Mouse (Mus musculus): ENCODE results near the gene Evc.

Gene Evc

DNA sequence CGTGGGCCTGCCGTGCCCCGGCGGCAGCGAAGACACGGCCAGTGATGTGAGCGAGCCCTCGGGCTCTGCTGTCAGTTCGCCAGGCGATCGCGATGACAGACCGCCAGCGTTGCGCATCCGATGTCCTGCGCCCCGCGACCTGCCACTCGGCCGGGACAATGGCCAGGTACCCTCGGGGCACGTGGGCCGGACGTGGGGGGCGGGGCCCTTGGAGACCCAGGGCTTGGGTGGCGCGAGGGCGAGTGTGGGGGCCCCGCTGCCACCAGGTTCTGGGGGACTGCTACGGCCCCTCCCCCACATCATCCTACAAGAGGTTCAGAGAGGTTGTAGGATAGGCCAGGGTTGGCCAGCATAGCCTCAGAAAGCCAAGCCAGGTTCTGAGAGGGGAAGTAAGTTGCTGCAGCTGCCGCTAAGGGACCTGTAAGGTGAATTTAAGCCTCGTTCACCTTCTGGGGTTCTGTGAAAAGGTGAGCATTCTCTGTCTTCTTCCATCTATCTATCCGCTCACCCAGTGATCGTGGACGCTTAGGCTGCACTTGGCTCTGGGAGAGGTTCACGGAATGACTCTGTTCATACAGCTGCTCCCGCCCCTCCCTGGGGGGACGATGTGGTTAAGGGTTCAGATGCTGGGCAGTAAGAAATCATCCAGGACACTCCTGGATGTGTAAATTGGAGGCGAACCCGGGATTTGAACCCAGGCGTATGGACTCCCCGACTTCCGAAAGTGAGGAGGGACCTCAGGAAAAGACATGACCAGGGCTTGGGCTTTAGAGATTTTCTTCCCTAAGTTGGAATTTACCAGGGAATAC lies 94.1 kb downstream of the Evc start:
- no peak for DNase-seq (ENCODE audit: low spot score in 2 of 2)

DNA sequence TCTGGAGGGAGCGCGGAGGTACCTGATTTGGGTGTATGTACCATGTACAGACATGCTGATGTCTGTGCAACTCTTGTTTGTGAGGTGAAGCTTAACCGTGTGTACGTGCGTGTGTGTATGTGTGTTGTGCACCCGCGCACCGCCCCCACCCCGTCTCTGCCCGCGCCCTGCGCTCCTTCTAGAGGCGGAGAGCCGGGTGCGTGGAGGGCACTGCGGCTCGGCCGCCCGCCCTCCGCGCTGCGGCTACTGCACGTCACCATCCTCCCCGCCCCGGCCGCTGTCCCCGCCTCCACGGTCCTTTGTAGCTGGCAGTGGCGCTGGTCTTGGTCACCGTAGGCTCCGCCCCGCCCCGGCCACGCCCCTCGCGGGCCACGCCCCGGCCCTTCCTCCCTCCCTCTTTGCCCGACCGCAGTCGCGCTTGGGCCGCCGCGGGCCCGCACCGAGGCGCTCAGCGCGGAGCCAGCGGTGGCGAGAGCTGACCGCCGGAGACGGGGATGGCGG lies 95.0 kb downstream of the Evc start, which contains the start of gene Crmp1:
Gene Crmp1 (plus strand): TSS at position 290 of the 501 bp plus-strand sequence.
- no peak for DNase-seq (ENCODE audit: low spot score in 2 of 2)

DNA sequence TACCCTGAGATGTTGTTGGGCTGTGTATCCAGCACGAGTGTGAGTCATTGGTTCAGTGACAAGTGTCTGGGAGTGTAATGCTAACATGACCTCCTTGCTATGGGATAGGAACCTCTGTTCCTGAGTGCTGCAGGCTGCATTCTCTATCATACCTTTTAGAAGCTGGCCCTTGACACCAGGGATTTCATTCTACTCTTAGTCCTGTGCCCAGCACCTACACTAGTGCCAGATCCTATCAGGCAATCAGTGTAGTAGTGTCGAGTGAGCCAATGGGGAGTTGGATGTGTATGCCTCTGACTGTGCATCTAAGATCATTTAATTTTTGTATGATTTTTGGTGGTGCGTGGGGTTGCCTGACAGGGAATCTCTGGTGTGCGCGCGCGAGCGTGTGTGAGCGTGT lies 95.5 kb downstream of the Evc start:
- DNase-seq (ENCODE audit: low spot score in 2 of 2) = no peak

DNA sequence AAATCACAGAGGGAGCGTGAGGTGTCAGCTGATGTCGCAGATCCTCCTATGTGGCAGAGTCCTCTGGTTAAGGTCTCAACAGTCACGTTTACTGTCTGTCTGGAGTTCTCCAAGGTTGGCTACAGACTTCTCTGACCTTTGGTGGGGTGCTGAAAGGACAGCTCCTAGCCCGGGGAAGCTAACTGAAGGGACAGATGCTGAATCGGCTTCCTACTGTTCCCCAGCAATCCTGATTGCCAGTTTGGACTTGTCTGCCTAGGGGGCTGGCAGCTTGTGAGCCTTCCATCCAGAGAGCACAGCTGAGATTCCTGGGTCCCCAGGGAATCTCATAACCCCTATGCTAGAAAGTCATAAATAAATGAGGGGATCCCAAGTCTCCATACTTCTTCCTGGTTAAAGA lies 96.1 kb downstream of the Evc start:
- DNase-seq (ENCODE audit: low spot score in 2 of 2) = no peak

All from spleen, postnatal 36 days (tissue).